Mouse (Mus musculus) cerebellum, postnatal 25 days (tissue): ENCODE results near the gene Agbl1.
A peak's percentile ranks its signal among the peaks of the same experiment; 100 is the strongest.

ENCODE experiments used
- DNase-seq, 2 experiments: peaks; one replicate each; pipeline ENCODE4 v3.0.0; 2021; ENCODE audit warnings: mixed read lengths in 2 of 2

The Agbl1 gene

GRCm38 (mm10) chr7:76597812-76598211 is 368.1 kb downstream of the Agbl1 start:
- DNase-seq, result no peak

- DNase-seq, result no peak
Observed at GRCm38 (mm10) chr7:76600050-76600690, 370.5 kb downstream of the Agbl1 start.

GRCm38 (mm10) chr7:76629528-76629927 is 399.8 kb downstream of the Agbl1 start:
- DNase-seq, result no peak

- DNase-seq, result no peak
Observed at GRCm38 (mm10) chr7:76650984-76651383, 421.3 kb downstream of the Agbl1 start.

GRCm38 (mm10) chr7:76661072-76661471 is 431.4 kb downstream of the Agbl1 start:
- no peak for DNase-seq

GRCm38 (mm10) chr7:76674856-76675255 is 445.2 kb downstream of the Agbl1 start:
- DNase-seq, result no peak

- no peak for DNase-seq
Observed at GRCm38 (mm10) chr7:76701224-76701623, 471.5 kb downstream of the Agbl1 start.

- peak in 1 of 2 experiments; percentile 4 for DNase-seq
Observed at GRCm38 (mm10) chr7:76732220-76732619, 502.5 kb downstream of the Agbl1 start.

GRCm38 (mm10) chr7:76777237-76777855 is 547.7 kb downstream of the Agbl1 start:
- no peak for DNase-seq

- DNase-seq, result no peak
Observed at GRCm38 (mm10) chr7:76780446-76780845, 550.8 kb downstream of the Agbl1 start.

GRCm38 (mm10) chr7:76788561-76789306 is 559.0 kb downstream of the Agbl1 start:
- DNase-seq, result no peak

- no peak for DNase-seq
Observed at GRCm38 (mm10) chr7:76790041-76790440, 560.4 kb downstream of the Agbl1 start.

- DNase-seq, result no peak
Observed at GRCm38 (mm10) chr7:76791247-76791646, 561.6 kb downstream of the Agbl1 start.

- no peak for DNase-seq
Observed at GRCm38 (mm10) chr7:76810003-76810402, 580.3 kb downstream of the Agbl1 start.

GRCm38 (mm10) chr7:76820571-76820970 is 590.9 kb downstream of the Agbl1 start:
- no peak for DNase-seq

- peak; percentile 5 to 10 for DNase-seq
Observed at GRCm38 (mm10) chr7:76842146-76842545, 612.5 kb downstream of the Agbl1 start.

GRCm38 (mm10) chr7:76889416-76890209 is 659.9 kb downstream of the Agbl1 start:
- DNase-seq, result peak in 1 of 2 experiments; percentile 3

- no peak for DNase-seq
Observed at GRCm38 (mm10) chr7:76904096-76904495, 674.4 kb downstream of the Agbl1 start.

- no peak for DNase-seq
Observed at GRCm38 (mm10) chr7:76911672-76912071, 682.0 kb downstream of the Agbl1 start.

GRCm38 (mm10) chr7:76918871-76919270 is 689.2 kb downstream of the Agbl1 start:
- DNase-seq, result no peak

- DNase-seq, result no peak
Observed at GRCm38 (mm10) chr7:76921671-76922070, 692.0 kb downstream of the Agbl1 start.

GRCm38 (mm10) chr7:76935219-76935618 is 705.5 kb downstream of the Agbl1 start:
- DNase-seq, result no peak

- DNase-seq, result peak in 1 of 2 experiments; percentile 44
Observed at GRCm38 (mm10) chr7:76941531-76941930, 711.8 kb downstream of the Agbl1 start.
